Mouse (Mus musculus) retina, postnatal 1 day (tissue): ENCODE measurements around the gene Nav2.

ENCODE experiments used
- DNase-seq: peaks from one replicate; pipeline ENCODE4 v3.0.0-alpha.2; 2012

The Nav2 gene

DNA sequence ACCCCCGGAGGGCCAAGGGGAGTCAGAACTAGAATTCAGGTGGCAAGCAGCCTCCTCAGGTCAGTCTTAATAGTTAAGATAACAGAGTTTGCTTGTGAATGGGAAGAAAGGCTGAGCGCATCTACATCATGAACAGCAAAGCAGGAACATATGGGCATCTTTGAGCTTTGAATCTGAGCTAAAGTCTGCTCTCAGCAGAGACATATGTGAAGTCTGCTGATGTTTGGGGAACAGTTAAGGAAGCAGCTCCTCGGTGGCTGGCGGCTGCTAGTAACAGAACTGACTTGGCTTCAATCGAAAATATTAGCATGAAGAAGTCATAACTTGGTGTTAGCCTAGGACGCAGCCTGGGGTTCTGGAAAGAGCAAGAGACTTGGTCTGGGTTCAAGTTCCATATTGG is 102.2 kb downstream of the Nav2 start:
- no peak for DNase-seq

DNA sequence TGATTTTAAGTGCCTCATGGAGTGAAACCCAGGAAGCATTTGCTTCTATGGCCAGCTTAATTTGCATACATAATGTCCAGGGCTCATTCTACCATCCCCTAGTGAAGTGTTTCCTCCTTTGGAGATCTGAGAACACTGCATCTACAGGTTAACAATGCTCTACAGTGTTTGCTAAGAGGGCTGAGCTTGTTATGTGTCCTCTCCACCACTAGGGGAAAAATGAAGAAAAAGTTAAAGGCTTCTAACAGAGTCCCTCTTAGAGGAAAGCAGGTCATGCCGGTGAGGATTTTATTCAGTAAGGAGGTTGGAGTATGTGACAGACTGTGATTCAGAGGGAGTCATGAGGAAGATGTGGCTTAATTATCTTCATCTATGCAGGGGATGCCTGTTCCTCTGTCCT is 103.5 kb downstream of the Nav2 start:
- peak; percentile 52 for DNase-seq

DNA sequence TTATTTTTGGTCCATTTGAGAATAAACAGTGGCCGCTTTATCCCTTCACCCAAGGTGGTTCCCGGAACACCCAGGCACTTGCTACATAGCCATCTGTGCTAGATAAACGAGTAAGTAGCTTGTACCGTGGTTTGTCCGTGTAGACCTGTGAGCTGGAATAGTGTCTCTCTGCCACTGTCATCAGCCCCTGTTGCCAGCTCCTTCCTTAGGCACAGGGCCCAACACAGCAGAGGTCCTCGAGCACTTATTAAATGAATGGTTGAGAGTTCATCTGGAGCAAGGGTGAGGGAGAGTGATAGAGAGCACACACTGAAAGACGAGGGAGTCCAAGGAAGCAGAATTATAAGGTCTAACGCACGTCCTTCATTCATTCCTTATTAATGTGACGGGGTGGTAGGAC is 106.0 kb downstream of the Nav2 start:
- DNase-seq: no peak

DNA sequence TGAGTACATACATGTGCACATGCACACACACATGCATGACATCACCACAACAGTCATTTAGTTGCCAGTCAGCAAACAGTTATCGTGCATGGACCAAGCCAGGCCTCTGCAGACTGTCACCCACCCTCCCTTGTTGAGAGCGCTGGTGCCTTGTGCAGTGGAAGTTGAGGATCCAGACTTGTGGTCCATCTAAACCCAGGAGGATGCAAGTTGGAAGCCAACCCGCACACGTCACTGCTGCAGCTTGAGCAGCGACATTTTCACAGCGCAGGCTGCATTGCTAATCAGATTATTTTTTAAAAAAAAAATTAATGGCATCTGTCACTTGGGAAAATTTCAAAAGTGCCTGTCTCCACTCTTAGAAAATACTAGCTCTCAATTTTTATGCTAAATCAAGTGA is 106.8 kb downstream of the Nav2 start:
- DNase-seq: no peak

DNA sequence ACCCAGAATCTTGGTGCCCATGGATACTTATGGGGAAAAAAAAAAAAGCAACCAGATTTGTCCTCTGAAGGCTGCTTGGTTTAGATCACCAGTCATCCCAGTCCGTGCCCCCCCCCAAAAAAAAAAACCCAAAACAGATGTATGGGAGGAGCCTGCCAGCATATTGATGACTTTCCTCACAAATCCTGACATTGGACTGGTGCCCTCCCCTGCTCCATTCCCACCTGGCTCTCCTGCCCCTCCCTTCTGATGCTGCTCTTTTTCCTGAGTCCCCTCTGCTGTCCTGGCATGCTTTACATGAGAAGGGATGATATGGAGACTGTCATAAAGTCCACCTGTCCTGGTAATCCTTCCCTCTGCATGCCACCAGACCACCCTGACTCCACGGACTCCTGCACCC is 107.6 kb downstream of the Nav2 start:
- DNase-seq: no peak

DNA sequence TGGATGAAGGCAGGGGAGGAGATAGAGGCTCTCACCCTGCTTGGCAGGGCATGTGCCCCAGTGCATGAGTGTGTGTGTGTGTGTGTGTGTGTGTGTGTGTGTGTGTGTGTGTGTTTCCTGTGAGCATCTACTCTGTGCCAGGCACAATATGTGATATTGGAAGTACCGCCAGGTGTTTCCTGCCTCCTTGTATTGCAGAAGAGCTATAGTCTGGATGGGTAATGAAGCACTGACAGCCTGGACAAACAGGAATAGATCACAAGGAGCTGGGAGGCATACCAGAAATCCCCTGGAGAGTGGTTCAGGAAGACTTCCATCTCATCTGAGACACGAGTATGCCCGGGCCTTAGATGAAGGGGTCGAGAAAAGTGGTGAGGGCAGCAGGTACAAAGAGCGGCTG is 109.3 kb downstream of the Nav2 start:
- no peak for DNase-seq

DNA sequence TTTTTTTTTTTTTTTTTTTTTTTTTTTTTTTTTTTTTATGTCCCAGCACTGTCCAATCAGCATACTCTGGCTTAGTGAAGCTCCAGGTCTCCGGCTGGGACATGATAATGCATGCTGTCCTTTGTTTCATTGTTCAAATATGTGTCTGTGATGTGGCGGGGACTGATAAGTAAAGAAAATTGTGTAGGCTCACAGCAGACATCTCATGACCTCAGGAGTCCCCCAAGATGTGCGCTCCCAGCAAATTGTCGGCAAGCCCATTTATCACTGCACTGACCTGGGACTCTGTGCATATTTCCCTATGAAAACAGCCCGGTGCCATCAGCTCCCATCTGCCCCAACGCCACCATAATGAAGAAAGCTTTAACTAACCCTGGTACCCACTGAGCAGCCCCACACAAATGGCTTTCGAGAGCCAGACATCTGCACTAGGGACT is 110.0 kb downstream of the Nav2 start:
- no peak for DNase-seq

DNA sequence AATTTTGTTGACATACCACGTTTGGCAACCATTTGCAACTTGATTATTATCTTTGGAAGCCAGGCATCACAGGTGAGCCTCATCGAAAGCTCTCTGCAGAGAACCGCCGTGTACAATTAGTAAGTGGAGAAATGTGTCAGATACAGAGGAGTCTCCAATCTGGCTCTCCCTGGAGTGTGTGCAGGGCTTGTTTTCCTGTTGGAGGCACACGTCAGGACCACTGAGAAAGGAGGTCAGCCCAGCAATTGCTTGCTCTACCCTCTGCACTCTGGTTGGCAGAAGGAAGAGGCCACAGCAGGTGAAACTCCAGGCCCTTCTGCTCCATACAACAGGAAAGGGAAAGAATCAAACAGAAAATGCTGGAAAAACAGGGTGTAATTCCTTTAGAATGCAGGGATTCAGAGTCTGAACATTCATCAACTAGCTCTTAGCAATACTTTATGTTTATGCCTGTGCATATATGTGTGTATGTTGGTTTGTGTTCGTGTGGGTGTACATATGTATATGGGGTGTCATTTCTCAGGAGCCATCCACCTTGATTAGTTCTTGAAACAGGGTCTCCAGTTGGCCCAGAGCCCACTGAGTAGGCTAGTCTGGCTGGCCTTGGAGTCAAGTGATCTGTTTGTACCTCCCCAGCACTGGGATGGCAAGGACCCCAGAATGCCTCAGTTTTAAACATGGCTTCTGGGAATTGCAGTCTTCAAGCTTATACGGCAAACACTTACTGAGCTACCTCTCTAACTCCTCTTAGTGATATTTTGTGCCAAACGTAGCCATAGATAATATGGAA is 116.7 kb downstream of the Nav2 start:
- no peak for DNase-seq

DNA sequence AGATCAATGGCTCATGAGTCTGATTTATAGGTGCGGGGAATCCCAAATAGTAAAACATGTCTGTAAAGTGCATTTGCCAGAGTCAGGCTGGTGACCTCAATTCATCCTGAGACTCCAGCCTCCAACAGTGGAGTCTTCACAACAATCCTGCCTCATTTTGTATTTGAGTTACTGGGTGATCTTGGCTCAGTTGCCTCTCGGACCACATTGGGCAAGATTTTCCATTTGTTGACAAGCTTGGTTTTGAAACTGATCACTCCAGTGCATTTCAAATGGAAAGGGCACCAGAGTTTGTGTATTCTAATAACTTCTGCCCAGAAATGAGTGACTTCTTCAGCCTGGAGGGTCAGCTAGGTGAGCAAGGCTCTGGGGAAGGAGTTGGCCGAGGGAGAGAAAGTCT is 117.5 kb downstream of the Nav2 start:
- no peak for DNase-seq

DNA sequence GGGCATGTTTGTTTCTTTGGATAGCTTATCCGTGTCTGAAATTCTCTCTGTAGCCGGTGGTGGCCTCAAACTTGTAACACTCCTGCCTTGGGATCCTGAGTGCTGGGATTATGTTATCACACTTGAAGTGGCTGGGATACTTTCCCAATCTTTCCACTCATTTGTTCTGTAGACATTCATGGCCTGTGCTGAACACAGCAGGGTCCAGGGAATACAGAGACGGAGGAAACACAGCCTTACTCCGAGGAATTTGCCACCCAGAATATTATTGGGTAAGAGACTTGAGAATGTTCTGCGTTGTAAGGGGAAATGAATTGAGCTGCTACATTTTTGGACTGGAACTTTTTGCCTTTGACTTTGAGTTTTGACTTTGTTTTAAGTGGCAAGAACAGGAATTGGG is 118.0 kb downstream of the Nav2 start:
- no peak for DNase-seq

DNA sequence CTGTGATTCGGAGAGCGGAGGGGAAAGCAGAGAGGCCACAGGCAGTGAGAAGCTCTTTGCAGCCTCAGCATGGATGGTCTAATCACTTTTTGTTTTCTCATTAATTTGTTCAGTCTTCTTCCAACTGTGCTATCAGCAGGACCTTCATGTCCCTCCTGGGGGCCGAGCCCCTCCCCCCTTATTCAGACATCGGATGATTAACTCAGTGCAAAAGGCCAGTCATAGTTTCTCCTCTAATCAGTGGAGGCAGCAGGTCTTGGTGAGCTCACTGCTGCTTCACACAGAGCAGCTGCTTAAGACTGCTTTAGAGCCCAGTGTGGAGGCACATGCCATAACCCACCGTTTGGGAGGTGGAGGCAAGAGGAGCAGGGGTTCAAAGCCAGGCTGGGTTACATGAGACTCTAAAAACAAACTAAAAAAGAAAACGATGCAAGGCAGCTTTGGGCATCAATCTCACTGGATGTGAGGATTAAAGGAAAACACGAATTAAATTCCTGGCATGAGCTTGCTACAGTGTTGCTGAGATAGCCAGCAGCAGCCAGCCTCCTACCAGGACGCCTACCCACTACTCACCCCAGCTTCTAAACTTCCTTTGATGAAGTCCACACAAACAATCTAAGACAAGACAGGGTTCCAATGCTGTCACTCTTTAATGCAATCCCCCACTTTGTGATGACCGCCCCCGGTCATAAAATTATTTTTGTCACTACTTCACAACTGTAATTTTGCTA is 120.9 kb downstream of the Nav2 start:
- peak; percentile 90 for DNase-seq

DNA sequence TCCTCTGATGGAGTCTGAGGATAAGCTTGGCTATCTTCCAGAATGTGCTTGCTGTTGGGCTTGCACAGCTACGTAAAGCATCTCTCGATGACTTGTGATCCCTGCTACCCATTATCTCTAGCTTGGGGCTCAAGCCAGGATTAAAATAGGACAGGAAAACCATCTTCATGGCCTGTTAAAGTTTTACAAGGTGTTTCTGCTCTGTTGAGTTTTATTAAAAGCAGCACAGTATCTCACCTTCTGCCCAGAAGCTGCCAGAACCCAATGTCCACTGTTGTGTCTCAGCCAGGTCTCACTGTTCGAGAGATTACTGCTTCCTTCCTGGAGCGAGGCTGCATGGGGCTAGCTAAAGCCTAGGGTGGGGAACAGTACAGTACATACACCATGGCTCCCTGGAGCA is 123.7 kb downstream of the Nav2 start:
- no peak for DNase-seq

DNA sequence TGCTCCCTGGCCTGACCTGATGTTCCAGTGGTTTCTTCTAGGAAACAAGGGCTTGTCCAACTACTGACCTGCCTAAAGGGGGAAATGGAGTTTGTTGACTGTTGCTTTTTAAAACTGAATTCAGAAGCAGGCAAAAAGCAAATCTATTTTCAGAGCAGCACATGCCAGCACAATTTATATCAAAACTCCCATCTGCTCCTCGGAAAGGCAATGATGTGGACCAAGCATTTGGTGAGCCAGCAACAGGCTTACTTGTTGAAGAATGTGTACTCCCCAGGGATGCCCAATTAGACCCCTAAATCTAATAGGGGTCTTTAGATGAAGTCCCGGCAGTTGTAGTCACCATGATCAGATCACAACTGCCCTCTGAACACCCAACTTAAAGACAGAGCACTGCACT is 125.7 kb downstream of the Nav2 start:
- DNase-seq: no peak

DNA sequence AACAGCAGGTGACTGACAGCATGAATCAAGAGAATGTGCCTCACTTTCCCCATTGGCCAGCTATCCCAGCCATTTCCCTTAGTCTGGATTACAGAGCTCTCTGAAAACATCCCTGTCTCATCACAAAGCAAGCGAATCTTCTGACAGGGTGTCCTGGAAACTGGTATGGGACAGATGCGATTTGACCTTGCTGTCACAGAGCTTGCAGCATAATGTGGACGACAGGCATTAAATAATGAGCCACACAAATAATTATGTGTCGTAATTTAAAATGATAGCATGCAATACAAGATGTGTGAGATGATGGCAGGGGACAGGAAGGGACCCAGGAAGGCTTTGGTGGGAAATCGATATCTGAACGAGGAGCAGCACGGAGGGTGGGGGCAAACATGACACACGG is 131.6 kb downstream of the Nav2 start:
- DNase-seq: no peak

DNA sequence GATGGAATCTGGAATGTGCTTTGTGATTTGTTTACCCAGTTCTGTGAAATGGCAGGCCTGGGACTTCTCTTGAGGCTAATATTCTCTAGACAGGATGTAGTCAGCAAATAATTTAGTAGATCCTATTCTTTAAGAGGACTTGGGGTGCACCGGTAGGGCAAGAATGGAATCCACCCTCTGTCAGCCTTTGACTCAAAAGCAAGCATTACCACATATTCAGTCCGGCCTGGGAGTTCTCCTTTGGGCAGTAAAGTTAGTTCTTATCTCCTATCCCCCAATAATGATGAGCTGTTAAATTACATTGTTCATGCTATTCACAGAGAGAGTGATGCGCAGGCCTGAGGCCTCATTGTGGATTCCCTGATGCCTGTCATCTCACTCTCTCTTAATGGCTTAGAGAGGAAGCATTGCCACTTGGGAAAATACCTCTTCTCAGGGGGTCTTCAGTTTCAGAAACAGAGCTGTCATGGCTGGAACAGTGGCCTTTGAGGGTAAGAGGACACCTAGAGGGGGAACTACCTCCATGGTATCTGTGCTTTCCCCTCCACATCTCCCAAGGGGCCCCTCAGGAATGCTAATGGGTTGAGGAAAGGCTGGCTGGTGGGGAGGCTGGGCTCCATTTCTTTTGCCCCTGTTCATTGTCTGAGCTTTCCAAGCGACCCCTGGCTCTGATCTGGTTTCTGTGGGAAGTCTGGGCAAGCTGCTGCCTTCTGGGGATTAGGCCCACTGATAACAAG is 133.0 kb downstream of the Nav2 start:
- no peak for DNase-seq

DNA sequence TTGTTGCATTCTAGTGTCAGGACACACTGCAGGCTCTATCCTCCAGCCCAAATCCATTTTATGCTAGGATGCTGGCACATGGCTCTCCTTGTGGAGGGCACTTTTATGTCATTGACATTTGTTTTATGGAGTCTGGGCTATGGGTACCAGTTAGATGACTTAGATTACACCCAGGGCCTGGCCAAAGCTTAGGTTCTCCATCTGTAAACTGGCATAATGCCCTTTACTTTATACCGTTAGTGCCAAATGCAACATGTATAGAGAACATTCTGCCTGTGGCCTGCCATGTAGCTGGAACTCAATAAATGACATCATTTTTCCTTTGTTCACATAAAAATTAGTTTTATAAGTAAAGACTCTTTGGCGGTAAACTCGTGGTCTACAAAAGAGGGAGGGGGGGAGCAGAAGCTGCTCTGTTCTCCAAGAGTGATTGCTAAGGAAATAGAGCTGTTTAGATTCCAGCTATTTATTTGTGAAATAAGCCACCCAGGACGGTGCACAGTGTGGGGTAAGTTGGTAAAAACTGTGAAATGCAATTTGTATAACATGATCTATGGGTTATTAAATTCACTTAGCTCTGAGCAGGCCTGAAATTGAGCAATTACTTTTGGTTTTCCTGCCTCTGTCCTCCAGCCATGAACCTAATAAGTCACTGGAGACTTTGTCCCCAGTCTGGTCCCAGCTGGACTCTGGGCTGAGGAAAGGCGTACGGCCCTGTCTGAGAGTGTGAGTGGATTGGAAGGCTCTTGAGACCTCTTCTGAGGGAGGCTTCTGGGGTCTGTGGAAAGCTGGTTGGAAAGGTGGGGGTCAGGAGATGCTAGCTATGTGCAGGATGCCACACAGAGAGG is 137.2 kb downstream of the Nav2 start:
- DNase-seq: no peak

DNA sequence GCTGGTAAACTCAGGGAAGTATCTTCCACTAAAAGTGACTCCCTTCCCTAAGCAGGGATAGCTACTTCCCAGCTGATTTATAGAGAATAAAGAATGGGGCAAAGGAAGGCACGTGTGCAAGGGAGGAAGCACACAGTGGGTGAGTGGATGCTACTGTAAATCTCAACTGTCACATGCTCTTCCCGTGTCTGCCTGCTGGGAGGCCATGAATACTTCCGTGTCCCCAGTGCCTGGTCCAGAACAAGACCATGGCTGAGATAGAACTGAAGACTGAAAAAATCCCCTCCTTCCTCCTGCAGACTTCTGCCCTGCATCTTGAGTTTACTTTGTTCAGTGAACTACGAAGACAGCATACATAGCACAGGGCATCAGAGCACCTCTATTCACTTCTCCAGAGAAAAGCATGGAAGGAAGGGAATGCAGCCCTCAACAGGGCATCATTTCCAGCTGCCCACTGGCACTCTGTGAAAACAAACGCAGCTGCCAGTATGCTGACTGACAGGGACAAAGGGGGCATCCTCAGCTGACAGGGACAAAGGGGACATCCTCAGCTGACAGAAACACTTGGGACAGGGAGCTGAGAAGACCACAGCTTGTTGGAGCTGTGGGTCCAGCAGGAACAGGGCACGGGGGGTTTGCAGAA is 138.0 kb downstream of the Nav2 start:
- DNase-seq: peak; percentile 52

DNA sequence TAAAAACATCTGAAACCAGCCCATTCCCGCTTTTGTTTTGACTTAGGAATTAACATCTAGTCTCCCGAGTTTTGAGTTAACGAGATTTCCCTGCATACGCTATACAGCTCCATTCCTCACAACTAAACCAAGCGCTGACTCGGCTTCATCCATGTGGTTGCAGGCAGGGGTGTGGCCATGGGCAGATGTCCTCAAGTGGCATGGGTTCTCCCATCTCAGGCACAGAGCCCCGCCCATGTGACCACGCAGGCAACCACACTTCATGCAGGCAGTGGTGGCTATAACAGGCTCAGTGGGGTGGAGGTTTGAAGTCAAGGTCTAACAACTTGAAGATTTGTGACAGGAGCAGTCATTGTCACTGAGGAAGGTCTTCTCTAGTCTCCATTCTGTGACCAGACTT is 138.8 kb downstream of the Nav2 start:
- DNase-seq: peak; percentile 50

DNA sequence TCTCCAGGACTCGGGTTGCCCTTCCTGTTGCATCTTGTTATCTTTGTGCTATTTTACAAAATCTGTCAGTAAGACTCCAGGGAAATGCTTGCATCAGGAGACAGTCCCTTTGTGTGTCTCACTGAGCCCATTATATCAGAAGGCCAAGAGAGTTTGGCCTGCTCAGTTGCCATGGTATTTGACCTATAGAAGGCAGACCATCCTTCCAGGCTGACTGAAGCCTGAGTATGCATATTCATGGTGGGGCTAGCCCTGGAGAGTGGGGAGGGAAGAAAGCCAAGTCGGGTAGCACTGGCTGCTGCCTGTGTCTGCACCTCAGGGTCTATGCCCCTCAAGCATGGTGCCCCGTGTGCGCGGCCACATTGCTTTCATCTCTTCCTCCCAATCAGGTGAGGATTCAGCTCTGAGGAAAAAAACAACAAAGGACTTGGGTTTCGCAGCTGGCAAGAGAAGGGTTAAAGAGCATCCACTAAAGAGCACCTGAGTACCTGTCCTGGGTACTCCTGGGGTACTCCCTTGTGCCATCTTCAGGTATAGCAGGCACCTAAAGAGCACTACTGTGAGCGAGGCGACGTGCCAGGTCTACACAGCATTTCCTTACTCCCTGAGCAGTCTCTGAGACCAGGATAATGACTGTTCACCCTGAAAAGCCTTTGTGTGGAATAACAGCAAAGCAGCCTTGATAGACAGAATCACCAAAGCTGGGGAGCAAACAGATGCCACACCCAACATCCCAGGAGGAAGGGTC is 144.5 kb downstream of the Nav2 start:
- no peak for DNase-seq

DNA sequence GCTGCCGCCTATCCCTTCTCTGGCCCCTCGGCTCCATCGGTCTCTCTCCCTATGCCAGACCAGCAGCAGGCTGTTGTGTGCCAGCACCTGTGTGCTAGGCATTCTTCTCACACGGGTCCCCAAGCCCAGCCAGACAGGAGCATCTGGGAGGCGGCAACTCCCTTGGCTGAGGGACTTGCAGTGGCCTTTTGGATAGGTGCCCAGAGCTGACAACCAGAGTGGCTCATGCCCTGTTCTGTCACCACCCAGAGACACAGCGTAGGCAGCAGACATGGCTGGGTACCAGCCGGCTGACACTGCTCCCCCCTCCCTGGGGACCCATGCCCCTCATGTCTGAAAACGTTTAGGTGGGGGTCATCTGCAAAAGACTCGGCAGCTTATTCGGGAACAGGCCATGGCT is 146.8 kb downstream of the Nav2 start:
- DNase-seq: peak; percentile 57

DNA sequence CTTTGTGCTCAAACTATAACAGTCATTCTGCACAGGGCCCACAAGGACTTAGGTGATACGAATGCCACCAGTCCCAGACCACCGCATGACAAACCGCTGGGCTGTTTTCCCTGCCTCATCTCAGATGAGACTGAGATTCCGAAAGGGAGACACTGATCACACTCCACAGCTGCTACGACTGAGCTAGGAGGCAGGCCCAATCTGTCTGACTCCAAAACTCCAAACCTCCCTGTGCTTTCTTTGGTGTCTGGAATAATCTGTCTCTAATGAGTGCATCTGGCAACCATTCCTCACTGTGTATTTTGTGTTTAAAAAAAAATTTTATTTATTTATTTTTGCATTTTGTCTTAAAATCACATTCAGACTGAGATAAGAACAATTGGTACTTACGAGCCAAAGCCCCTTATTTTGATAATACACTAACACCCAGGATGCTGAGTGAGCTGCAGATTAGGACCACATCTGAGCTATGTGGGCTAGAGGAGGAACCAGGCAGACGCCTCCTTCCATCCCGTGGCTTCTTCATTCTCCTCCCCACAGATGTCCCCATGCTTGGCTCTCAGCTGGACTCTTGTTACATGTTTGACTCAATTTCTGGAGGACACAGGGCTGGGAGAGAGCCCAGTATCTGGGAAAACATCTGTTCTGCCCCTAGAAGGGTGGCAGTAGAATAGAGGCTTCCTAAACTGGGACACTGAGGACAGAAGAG is 149.9 kb downstream of the Nav2 start:
- no peak for DNase-seq
